Mouse (Mus musculus) neural tube, embryonic 11.5 days (tissue): ENCODE data around the gene Bank1. TPM values are rescaled to one million over a fixed set of nuclear protein-coding genes. Genes with fewer than 3 reads are reported as not detected.

ENCODE experiments used
- ATAC-seq: fragments of 200-750 bp; cut with Nextera tagmentation; 2 replicates; pipeline ENCODE4 v1.8.0; 2017; ENCODE audit warnings: moderate number of reproducible peaks, mild to moderate bottlenecking, moderate TSS enrichment, moderate library complexity; ENCODE audit not compliant: insufficient read depth, low FRiP score, low TSS enrichment
- DNase-seq: peaks from one replicate; pipeline ENCODE4 v3.0.0-alpha.2; 2015; ENCODE audit warnings: low spot score
- H3K27ac ChIP-seq: fragments of 300-500 bp; sonication (generic); 2 replicates; pipeline ENCODE4 v1.5.1; 2014; ENCODE audit warnings: low read depth, mild to moderate bottlenecking, low read length
- H3K27me3 ChIP-seq: fragments of 300-500 bp; sonication (generic); 2 replicates; pipeline ENCODE4 v1.6.1; 2014; ENCODE audit warnings: mild to moderate bottlenecking, low read length, mixed read lengths; ENCODE audit not compliant: control insufficient read depth, insufficient read depth
- H3K36me3 ChIP-seq: fragments of 300-500 bp; sonication (generic); 2 replicates; pipeline ENCODE4 v1.6.1; 2014; ENCODE audit warnings: mild to moderate bottlenecking, low read length, moderate library complexity, mixed read lengths; ENCODE audit not compliant: control insufficient read depth, insufficient read depth
- H3K4me1 ChIP-seq: fragments of 300-500 bp; sonication (generic); 2 replicates; pipeline ENCODE4 v1.6.1; 2014; ENCODE audit warnings: low read length, mixed read lengths; ENCODE audit not compliant: control insufficient read depth, insufficient read depth
- H3K4me2 ChIP-seq: fragments of 300-500 bp; sonication (generic); 2 replicates; pipeline ENCODE4 v1.6.1; 2014; ENCODE audit warnings: low read depth, mild to moderate bottlenecking, moderate library complexity
- H3K4me3 ChIP-seq: fragments of 300-500 bp; sonication (generic); 2 replicates; pipeline ENCODE4 v1.5.1; 2014; ENCODE audit warnings: low read depth, low read length
- H3K9ac ChIP-seq: fragments of 300-500 bp; sonication (generic); 2 replicates; pipeline ENCODE4 v1.6.1; 2014; ENCODE audit warnings: mild to moderate bottlenecking, low read length
- H3K9me3 ChIP-seq: fragments of 300-500 bp; sonication (generic); 2 replicates; pipeline ENCODE4 v1.6.1; 2016; ENCODE audit warnings: low read length; ENCODE audit not compliant: control insufficient read depth
- WGBS: fragments of 180-500 bp; shearing (Covaris S2); extraction: QIAGEN DNeasy Blood & Tissue Kit; methylation state at CpG from one replicate; pipeline ENCODE4 v1.1.7; 2014; 5-methylcytosine and 5-hydroxymethylcytosine counted together
- polyA plus RNA-seq: library from polyadenylated mRNA; unstranded; fragments of >200 nt; fragmentation: Nextera tagmentation; extraction: Ambion mirVana; gene quantifications from 2 replicates; pipeline ENCODE4 v1.2.1, GENCODE M21; 2014

Bank1 gene
- polyA plus RNA-seq, 1 experiment from 2014 or later, result 0.24 TPM

- Histone ChIP-seq H3K27ac (no peak overlapping the region), H3K4me2 (no peak overlapping the region), H3K36me3 (no peaks in the 10 kb centered on the region), H3K27me3 (no peaks in the 10 kb centered on the region), H3K9me3 (no peaks in the 10 kb centered on the region), H3K4me1 (no peaks in the 10 kb centered on the region), H3K9ac (no peak overlapping the region), H3K4me3 (no peak overlapping the region)
- WGBS, result 69% methylated on average over 1 of the region's 1 CpGs
- DNase-seq (no peak), ATAC-seq (no peak)
Observed at GRCm38 (mm10) chr3:136081264-136081663, 244.6 kb downstream of the Bank1 start.

DNA sequence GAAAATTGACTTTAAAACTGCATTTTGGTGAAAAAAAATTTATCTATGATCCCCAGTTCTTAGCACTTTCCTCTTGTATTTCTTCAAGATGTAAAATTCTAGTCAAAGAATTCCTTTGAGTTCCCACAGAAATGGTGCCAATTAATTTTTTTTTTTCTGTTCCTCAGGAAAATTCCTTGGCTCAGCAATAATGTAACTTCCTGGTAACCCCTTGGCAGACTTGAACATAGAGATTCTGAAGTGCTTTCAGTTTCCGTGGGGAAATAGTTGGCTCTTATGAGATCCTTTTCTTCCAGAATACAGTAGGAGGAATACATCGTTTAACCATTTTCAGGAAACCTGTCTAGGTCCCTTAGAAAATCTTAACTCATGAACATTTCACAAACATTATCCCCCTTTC lies 247.3 kb downstream of the Bank1 start:
- no peak overlapping the region for H3K27ac ChIP-seq
- 94% methylated on average over 2 of the region's 2 CpGs for WGBS

GRCm38 (mm10) chr3:136070394-136070793 lies 255.5 kb downstream of the Bank1 start:
- WGBS, result 92% methylated on average over 3 of the region's 3 CpGs
- no peaks in the 10 kb centered on the region for H3K9me3 ChIP-seq
- no peak overlapping the region for H3K27ac ChIP-seq
- no peaks in the 10 kb centered on the region for H3K27me3 ChIP-seq
- no peak overlapping the region for H3K4me2 ChIP-seq
- H3K4me3 ChIP-seq, result no peak overlapping the region
- no peak for ATAC-seq
- no peaks in the 10 kb centered on the region for H3K36me3 ChIP-seq
- no peaks in the 10 kb centered on the region for H3K4me1 ChIP-seq
- no peak overlapping the region for H3K9ac ChIP-seq
- no peak for DNase-seq

More for the DNA sequence above, 247.3 kb downstream of the Bank1 start:
- Histone ChIP-seq H3K4me2 (no peak overlapping the region), H3K27me3 (no peaks in the 10 kb centered on the region), H3K4me3 (no peak overlapping the region), H3K4me1 (no peaks in the 10 kb centered on the region), H3K36me3 (no peaks in the 10 kb centered on the region), H3K9me3 (no peaks in the 10 kb centered on the region), H3K9ac (no peak overlapping the region)
- DNase-seq, result no peak
- no peak for ATAC-seq

- no peak overlapping the region for H3K4me2 ChIP-seq
- ATAC-seq (no peak), DNase-seq (no peak)
- no peak overlapping the region for H3K9ac ChIP-seq
- H3K4me1 ChIP-seq, result no peaks in the 10 kb centered on the region
- no peaks in the 10 kb centered on the region for H3K27me3 ChIP-seq
- 81% methylated on average over 2 of the region's 2 CpGs for WGBS
- no peak overlapping the region for H3K4me3 ChIP-seq
- H3K36me3 ChIP-seq, result no peaks in the 10 kb centered on the region
- no peaks in the 10 kb centered on the region for H3K9me3 ChIP-seq
- H3K27ac ChIP-seq, result no peak overlapping the region
Observed at GRCm38 (mm10) chr3:136061907-136062306, 264.0 kb downstream of the Bank1 start.

DNA sequence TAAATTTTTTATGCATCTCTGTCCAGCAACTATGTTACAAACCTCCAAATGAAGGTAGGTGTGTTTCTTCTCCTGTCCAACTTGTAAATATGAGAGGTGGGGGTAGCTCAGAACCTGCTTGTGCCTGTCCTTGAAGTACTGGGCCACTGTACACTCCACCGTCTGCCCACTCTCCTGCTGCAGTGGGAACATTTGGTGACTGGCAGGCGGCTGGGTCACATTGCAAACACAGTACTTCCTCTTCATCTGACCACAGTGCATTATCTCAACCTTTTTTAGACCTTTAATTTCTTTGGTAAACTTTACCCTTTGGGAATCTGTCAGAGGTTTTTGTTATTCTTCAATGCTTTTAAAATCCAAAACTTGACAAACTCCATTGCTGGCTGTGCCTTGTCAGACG lies 275.2 kb downstream of the Bank1 start:
- DNase-seq, result no peak
- Histone ChIP-seq H3K4me2 (no peak overlapping the region), H3K27me3 (no peaks in the 10 kb centered on the region), H3K4me3 (no peak overlapping the region), H3K27ac (no peak overlapping the region), H3K36me3 (no peaks in the 10 kb centered on the region), H3K4me1 (no peaks in the 10 kb centered on the region), H3K9me3 (no peaks in the 10 kb centered on the region), H3K9ac (no peak overlapping the region)
- 92% methylated on average over 3 of the region's 3 CpGs for WGBS
- ATAC-seq, result no peak

- H3K9ac ChIP-seq, result no peak overlapping the region
- H3K36me3 ChIP-seq, result no peaks in the 10 kb centered on the region
- no peaks in the 10 kb centered on the region for H3K27me3 ChIP-seq
- WGBS, result 92% methylated on average over 6 of the region's 6 CpGs
- no peak overlapping the region for H3K27ac ChIP-seq
- H3K4me1 ChIP-seq, result no peaks in the 10 kb centered on the region
- DNase-seq (no peak), ATAC-seq (no peak)
- H3K4me3 ChIP-seq, result no peak overlapping the region
- no peak overlapping the region for H3K4me2 ChIP-seq
- no peaks in the 10 kb centered on the region for H3K9me3 ChIP-seq
Observed at GRCm38 (mm10) chr3:136050215-136050614, 275.7 kb downstream of the Bank1 start.

DNA sequence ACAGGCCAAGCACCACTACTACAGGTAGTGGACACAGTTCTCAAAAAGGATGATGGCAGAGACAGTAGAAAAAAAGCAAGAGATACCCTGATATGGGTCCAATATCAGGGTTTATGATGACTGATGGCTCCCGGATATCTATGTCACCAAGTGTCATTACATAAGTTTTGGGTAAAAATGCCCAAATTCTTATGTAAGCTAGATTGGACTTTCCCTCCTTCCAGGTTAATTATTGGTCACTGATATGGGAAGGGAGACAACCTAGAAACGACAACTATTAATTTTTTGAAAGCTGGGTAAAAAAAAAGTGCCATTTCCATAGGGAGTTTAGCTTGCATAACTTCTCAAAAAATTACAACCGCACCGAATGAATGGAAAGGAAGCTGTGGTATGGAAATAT lies 277.8 kb downstream of the Bank1 start:
- Histone ChIP-seq H3K27ac (no peak overlapping the region), H3K27me3 (no peaks in the 10 kb centered on the region), H3K9me3 (no peaks in the 10 kb centered on the region), H3K4me1 (no peaks in the 10 kb centered on the region), H3K9ac (no peak overlapping the region), H3K4me3 (no peak overlapping the region), H3K4me2 (no peak overlapping the region), H3K36me3 (no peaks in the 10 kb centered on the region)
- DNase-seq (no peak), ATAC-seq (no peak)
- WGBS, result 84% methylated on average over 4 of the region's 4 CpGs

GRCm38 (mm10) chr3:136045381-136045780 lies 280.5 kb downstream of the Bank1 start:
- no peak overlapping the region for H3K27ac ChIP-seq
- H3K9ac ChIP-seq, result no peak overlapping the region
- H3K4me1 ChIP-seq, result no peaks in the 10 kb centered on the region
- H3K36me3 ChIP-seq, result no peaks in the 10 kb centered on the region
- 93% methylated on average over 2 of the region's 2 CpGs for WGBS
- ATAC-seq, result no peak
- DNase-seq, result no peak
- H3K4me2 ChIP-seq, result no peak overlapping the region
- no peaks in the 10 kb centered on the region for H3K9me3 ChIP-seq
- no peak overlapping the region for H3K4me3 ChIP-seq
- H3K27me3 ChIP-seq, result no peaks in the 10 kb centered on the region

- Histone ChIP-seq H3K36me3 (no peaks in the 10 kb centered on the region), H3K9me3 (no peaks in the 10 kb centered on the region), H3K4me3 (no peak overlapping the region), H3K27ac (no peak overlapping the region), H3K9ac (no peak overlapping the region), H3K4me2 (no peak overlapping the region), H3K4me1 (no peaks in the 10 kb centered on the region), H3K27me3 (no peaks in the 10 kb centered on the region)
- ATAC-seq, result no peak
- WGBS, result 92% methylated on average over 2 of the region's 2 CpGs
- DNase-seq, result no peak
Observed at GRCm38 (mm10) chr3:136040041-136040440, 285.8 kb downstream of the Bank1 start.
